Mouse (Mus musculus) spleen, postnatal 10 days (tissue): ENCODE data around the gene Fam161a.
A peak's percentile ranks its signal among the peaks of the same experiment; 100 is the strongest.
"Not testable (repeated sequence)": the region's sequence is repeated elsewhere in the genome, so short reads cannot be mapped to it uniquely, and the experiment has no call there.

ENCODE experiments used
- DNase-seq, 2 experiments: peaks; one replicate each; pipeline ENCODE4 v3.0.0; 2021 to 2022; ENCODE audit warnings: low spot score in 2 of 2

The Fam161a gene

GRCm38 (mm10) chr11:23049642-23050041, 42.3 kb downstream of the Fam161a start:
- no peak for DNase-seq

GRCm38 (mm10) chr11:23052353-23052752, 45.0 kb downstream of the Fam161a start:
- no peak for DNase-seq

GRCm38 (mm10) chr11:23063153-23063552, 55.8 kb downstream of the Fam161a start:
- no peak for DNase-seq

GRCm38 (mm10) chr11:23063857-23064256, 56.5 kb downstream of the Fam161a start:
- DNase-seq, result no peak

- not testable (repeated sequence) for DNase-seq
These were observed 56.9 kb downstream of the Fam161a start for GRCm38 (mm10) chr11:23064276-23064675.

GRCm38 (mm10) chr11:23065167-23065668, 57.9 kb downstream of the Fam161a start:
- DNase-seq, result no peak

GRCm38 (mm10) chr11:23067395-23068136, 60.2 kb downstream of the Fam161a start:
- DNase-seq, result peak; percentile 68 to 84

- no peak for DNase-seq
These were observed 60.9 kb downstream of the Fam161a start for GRCm38 (mm10) chr11:23068201-23068600.

- not testable (repeated sequence) for DNase-seq
These were observed 61.7 kb downstream of the Fam161a start for GRCm38 (mm10) chr11:23068986-23069385.

- DNase-seq, result no peak
These were observed 67.5 kb downstream of the Fam161a start for GRCm38 (mm10) chr11:23074841-23075240.

GRCm38 (mm10) chr11:23078541-23078940, 71.2 kb downstream of the Fam161a start:
- no peak for DNase-seq
